In the genomic region with DNA sequence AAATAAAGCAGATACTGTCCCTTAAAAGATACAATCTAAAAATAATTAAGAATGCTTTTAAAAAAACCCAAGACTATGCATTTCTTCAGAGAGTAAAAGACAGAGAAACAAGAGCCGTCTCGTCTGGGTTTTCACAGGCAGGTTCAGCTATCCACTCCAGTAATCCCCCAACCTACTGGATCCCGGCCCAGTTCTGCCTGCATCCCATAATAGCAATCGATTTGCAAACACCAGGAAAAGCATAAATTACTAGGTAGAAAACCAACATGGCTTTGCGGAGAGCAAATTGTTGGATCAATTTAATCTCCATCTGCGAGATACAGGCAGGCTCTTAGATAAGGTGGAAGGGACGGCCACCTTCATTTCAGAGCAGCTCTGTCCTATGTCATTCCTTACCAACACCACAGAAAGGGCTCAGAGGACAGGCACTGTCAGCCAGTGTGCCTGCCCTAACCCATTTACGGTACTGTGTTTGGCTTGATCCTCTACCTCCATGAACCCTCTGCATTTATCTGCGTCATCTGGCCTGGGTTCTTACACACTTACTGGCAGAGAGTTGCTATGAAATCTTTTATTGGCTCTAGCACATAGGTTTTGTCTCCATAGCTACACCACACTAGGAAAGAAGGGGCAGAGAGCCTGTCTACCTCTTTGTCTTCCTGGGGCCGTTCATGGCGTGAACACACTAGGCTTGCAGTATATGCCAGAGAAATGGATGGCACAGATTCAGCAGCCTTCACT, we compare ENCODE assay signal across 9 mouse cellular contexts.
A peak's percentile ranks its signal among the peaks of the same experiment; 100 is the strongest.
DNase-seq lines count a peak whose midpoint lies in the region; ATAC-seq lines count a peak whose summit lies in the region.
"Had no signal": no experiment of that assay in that cellular context is flagged by ENCODE, and none has a peak within 500 bp of the region (broad histone marks: within the 10 kb centered on the region; RNA-seq: fewer than 3 reads in every experiment).

No protein-coding gene starts in this region.

- H3K27ac ChIP-seq in heart, embryonic 15.5 days = peak overlapping the region; percentile 71
- peak overlapping the region; percentile 24 for H3K27ac ChIP-seq in embryonic facial prominence, embryonic 13.5 days

- H3K4me2 ChIP-seq in heart, embryonic 15.5 days = peak overlapping the region; percentile 17; the same call in 1 of the 2 replicates
- H3K4me2 ChIP-seq in embryonic facial prominence, embryonic 13.5 days = no peak overlapping the region

- no peak overlapping the region for H3K9ac ChIP-seq in heart, embryonic 15.5 days
- H3K9ac ChIP-seq in embryonic facial prominence, embryonic 13.5 days = no peak overlapping the region

- H3K36me3 ChIP-seq in heart, embryonic 15.5 days = peaks cover 2% of the 10 kb centered on the region; the same call in 1 of the 2 replicates
- H3K36me3 ChIP-seq in embryonic facial prominence, embryonic 13.5 days = peaks cover 4% of the 10 kb centered on the region; the same call in 1 of the 2 replicates
- H3K36me3 ChIP-seq: G1E had no signal

- H3K4me1 ChIP-seq in heart, embryonic 15.5 days (replicated peaks) = peaks cover 40% of the 10 kb centered on the region
- peaks cover 40% of the 10 kb centered on the region for H3K4me1 ChIP-seq in embryonic facial prominence, embryonic 13.5 days

- DNase-seq in heart, postnatal 10 days = no peak
- DNase-seq in Muller cell, postnatal 12 days (ENCODE audit: inconsistent ontology term) = peak; percentile 45
- DNase-seq in kidney, postnatal 25 days = peak; percentile 36 to 40
- no peak for DNase-seq in spleen, postnatal 14 days (ENCODE audit: low spot score in 2 of 2)
- DNase-seq in thymus, postnatal 0 days (ENCODE audit: low spot score) = no peak

- intact Hi-C loops in heart, postnatal 10 days (cut with DNase I) = no loop called here

- H3K4me3 ChIP-seq in heart, embryonic 15.5 days = no peak overlapping the region
- no peak overlapping the region for H3K4me3 ChIP-seq in embryonic facial prominence, embryonic 13.5 days

- peak; percentile 43; the same call in 1 of the 2 replicates for ATAC-seq in heart, embryonic 15.5 days (replicated peaks; ENCODE audit: insufficient number of reproducible peaks, insufficient read depth, low FRiP score, low read depth)
- no peak for ATAC-seq in embryonic facial prominence, embryonic 13.5 days (ENCODE audit: insufficient number of reproducible peaks, insufficient read depth, low FRiP score, low TSS enrichment, low read depth)
- no peak for ATAC-seq in inflammation-experienced regulatory T-cells, adult 6 months

- 32% methylated on average over 11 of the region's 11 CpGs for WGBS in heart, embryonic 15.5 days
- 64% methylated on average over 11 of the region's 11 CpGs for WGBS in embryonic facial prominence, embryonic 13.5 days

- no peaks in the 10 kb centered on the region for H3K9me3 ChIP-seq in heart, embryonic 15.5 days (replicated peaks)
- H3K9me3 ChIP-seq in embryonic facial prominence, embryonic 13.5 days = no peaks in the 10 kb centered on the region

- H3K27me3 ChIP-seq in heart, embryonic 15.5 days = no peaks in the 10 kb centered on the region
- no peaks in the 10 kb centered on the region for H3K27me3 ChIP-seq in embryonic facial prominence, embryonic 13.5 days

Comparison
In these comparisons a context has a peak if more than half of its experiments do, and no peak if none do; other contexts are left out.
1. DNase-seq: peak in Muller cell, postnatal 12 days (single experiment) and kidney, postnatal 25 days (2 of 2); none in heart, postnatal 10 days (0 of 2), spleen, postnatal 14 days (0 of 2) and thymus, postnatal 0 days (single experiment).